Mouse (Mus musculus) fat pad, adult 2 months (tissue): ENCODE measurements around the gene Homer3.

Experiments
- DNase-seq: peaks from one replicate; pipeline ENCODE4 v3.0.0-alpha.2; 2011; ENCODE audit warnings: low read depth, low spot score; ENCODE audit errors: extremely low read depth

Homer3 gene

DNA sequence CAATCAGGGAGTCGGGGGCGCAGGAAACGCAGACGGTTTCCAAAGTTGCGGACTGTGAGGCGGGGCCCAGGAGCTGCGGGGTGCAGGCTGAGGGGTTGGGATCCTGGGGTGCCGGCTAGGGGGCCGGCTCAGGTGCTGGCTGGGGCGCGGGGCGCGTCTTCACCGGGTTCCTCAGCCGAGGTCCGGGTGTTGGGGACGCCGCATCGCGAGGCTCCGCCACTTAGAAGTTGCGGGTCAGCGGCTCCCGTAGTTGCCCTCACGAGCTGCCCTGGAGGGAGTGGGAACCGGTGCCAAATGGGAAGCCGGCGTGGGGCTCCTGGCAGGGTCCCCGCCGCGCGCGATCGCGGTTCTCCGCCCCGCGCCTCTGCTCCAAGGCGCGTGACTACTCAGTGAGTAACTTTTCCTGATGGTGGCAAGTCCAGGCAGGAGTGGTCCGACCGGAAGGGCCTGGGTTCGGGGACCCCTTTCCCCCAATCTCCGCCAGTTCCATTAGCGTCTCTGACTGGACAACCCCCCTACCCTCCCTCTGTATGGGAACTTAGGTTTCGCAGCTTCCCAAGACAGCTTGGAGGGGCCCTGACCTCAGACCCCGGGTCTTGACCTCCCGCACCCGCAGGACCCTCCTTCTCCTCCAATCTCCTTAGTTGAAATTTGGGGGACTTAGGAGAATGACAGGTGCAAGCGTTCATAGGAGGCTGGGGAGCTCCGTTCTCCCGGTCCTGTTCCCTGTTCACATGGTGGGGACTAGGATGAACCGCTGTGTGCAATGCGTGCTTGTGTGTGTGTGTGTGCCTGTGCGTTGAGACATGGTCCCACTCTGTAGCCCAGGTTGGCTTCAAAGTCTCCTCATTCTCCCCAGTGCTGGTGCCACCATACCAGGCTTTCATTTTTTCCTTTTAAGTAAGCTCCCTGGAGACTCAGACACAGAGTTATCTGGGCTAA lies 780 bp downstream of the Homer3 start:
- no peak for DNase-seq

DNA sequence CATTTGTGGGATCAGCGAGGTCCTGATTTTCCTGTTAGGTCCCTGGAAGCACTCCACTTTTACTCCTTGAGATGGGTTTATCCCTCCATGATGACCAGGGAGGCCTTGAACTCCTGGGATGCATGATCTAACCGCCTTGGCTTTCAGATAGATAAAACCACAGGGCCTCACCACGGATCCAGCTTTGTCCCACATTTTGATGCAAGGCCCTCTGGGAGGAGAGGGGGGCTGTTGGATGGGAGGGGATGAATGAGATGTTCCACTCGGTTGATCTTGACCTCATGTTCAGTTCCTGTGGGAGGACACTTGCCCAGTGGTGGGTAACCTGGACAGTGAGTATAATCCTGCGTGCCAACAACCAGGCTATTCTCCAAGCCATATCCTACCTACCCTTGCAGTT lies 1.8 kb downstream of the Homer3 start:
- DNase-seq = no peak

DNA sequence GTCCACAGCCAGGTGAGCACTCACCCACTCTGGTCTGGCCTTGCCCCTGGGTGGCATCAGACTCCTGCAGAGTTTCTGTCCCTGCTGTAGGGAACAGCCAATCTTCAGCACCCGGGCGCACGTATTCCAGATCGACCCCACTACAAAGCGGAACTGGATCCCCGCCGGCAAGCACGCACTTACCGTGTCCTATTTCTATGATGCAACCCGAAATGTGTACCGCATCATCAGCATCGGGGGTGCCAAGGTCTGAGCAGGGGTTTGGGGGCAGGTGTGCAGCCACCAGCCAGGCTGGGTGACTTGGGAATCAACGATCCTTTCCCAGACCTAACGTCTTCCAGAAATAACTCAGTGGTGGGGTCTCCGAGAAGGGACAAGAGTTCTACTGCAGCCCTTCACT lies 2.7 kb downstream of the Homer3 start:
- no peak for DNase-seq

DNA sequence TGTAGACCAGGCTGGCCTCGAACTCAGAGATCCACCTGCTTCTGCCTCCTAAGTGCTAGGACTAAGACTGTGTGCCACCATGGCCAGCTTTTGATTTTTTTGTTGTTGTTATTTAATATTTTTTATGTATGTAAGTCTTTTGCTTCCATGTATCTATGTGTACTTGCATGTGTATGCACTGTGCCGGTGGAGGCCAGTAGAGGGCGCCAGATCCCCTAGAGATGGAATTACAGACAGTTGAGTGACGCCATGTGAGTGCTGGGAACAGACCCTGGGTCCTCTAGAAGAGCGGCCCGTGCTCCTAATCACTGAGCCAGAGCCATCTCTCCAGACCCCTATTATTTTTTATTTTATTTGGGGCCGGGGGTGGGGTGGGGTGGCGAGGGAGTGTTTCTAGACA lies 4.1 kb downstream of the Homer3 start:
- DNase-seq = no peak

DNA sequence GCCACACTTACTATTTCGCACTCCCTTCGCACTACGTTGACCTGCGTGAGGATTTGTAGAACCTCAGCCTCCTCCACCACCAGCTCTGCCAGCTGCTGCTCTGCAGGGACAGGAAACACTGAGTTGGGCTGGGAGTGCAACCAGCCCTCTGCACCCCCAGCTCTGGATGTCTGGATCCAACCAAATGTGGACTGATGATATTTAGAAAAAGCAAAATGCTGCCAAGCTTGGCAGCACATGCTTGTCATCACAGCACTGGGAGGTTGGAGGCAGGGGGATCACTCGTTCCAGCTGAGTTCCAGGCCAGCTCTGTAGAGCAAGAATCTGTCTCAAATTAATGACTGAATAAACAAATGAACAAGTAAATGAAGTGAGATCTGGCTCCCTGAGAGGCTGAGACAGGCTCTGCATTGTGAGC lies 11.4 kb downstream of the Homer3 start:
- no peak for DNase-seq

DNA sequence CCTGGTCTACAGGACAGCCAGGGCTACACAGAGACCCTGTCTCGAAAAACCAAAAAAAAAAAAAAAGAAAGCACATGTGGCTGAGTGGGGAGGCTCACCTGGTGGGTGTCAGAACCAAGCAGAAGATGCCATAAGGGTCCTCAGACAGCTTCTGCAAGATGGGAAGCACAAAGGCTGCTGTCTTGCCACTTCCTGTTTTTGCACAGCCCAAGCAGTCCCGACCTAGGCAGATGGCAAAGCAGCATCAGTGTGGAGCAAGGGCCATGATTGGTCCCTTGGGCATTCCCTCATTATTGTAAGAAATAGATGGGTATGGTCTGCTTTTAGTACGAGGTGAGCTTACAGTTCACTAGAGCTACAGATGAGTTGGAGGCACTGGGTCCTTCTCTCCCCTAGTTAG lies 18.3 kb downstream of the Homer3 start:
- DNase-seq = no peak

DNA sequence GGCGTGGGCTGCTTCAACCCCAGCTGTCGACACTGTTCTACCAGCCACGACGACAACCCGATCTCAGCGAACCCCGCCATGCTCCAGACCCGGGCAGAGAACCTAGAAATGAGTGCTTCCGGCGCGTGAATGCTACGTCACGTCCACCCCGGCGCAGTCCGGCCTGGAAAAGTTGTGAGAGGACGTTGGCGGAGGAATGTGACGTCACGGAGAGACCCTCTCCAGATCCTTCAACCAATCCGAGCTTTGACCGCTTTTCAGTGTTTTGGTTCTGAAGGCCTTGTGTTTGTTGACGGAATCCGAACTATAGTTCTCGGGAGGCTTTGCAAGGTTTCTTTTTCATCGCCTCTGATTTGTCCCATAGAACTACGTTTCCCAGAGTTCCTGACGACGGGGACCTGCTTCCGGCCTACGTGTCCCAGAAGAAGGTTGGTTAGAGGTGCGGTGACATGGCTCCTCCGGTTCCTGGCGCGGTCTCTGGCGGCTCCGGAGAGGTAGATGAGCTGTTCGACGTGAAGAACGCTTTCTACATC lies 19.8 kb downstream of the Homer3 start, which contains the start of the genes Ddx49 and Cope:
Gene Ddx49 (minus strand): TSS at position 132 of the 533 bp plus-strand sequence.
Gene Cope (plus strand): TSS at position 161 of the 533 bp plus-strand sequence.
- DNase-seq = peak; percentile 30

DNA sequence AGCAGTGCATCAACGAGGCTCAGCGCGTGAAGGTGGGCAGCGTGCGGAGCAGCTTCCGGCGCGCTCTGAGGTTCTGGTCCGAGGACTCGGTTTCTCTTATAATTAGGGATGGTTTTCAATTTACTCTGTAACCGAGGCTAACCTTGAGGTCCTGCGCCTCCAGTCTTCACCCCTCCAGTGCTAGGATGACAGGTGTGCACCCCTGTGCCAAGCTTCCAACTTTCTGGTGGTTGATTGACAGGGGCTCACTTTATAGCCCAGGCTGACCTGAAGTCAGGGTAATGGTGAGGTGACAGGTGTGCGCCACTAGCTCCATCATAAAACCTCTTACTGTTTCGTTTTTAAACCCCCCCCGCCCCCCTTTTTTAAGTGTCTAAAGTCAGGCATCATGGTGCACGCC lies 20.3 kb downstream of the Homer3 start:
- no peak for DNase-seq

DNA sequence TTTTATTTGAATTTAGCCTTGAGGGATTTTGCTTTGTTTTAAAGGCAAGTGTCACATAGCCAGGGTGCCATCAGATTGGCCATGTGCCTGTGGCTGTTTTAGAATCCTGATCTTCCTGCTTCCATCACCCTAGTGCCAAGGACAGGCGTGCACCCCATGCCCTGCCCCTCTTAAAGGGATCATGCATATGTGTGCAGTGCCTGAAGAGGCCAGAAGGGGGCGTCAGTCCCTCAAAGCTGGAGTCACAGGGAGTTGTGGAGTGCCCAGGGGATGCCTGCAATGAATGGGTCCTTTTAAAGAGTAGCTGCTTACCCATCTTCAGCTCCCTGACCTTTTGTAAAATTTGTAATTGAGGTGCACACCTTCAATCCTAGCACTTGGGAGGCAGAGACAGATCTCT lies 26.7 kb downstream of the Homer3 start:
- DNase-seq = no peak

DNA sequence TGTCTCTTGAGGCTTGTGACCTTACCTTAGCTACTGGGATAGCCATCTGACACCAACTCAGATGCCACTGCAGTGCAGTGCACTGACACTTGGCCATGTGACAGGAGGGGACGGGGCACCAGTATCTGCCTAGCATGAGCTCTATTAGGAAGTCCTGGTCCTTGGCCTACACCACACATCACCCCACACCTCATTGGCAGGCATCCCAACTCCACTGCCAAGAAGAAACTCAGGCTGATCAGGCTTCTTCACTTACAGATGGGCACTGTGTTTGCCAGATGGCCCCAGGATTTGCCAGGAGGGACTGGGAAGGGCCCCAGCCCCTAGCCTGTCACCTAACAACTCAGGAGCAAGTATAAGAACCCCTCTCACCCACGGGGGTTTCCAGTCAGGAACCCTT lies 30.8 kb downstream of the Homer3 start:
- DNase-seq = no peak

DNA sequence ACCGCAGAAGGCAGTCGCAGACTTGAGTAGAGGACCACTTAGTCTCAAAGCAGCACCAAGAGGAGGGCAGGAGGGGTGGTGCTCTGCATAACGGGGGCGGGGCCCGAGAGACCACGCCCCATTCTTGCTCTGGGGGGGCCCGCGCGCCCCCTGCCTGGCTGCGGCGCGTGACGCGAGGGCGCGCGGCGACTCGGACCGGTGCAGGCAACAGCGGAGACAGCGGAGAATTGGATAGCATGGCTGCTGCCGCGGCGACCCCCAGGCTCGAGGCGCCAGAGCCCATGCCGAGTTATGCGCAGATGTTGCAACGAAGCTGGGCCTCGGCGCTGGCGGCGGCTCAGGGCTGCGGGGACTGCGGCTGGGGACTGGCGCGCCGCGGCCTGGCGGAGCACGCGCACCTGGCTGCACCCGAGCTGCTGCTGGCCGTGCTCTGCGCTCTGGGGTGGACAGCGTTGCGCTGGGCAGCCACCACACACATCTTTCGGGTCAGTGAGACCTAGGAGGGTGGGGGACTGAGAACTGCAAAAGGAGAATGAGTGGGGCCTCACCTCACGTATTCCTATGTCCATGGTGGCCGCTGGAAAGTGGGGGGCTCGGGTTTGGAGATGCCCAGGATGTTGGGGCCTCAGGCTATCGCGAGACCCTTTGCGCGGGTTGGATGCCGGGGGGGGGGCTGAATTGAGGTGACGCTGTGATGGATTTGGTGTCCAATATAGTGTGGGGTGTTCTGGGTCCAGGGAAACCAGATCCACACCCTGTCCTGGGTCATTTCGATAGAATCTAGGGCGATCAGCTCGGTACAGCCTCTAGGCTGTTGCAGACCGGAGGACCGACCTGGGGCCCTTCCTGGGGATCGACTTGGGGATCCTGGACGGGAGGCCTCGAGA lies 33.2 kb downstream of the Homer3 start, which contains the start of gene Cers1:
Gene Cers1 (plus strand): TSS at position 152 of the 887 bp plus-strand sequence.
- no peak for DNase-seq

DNA sequence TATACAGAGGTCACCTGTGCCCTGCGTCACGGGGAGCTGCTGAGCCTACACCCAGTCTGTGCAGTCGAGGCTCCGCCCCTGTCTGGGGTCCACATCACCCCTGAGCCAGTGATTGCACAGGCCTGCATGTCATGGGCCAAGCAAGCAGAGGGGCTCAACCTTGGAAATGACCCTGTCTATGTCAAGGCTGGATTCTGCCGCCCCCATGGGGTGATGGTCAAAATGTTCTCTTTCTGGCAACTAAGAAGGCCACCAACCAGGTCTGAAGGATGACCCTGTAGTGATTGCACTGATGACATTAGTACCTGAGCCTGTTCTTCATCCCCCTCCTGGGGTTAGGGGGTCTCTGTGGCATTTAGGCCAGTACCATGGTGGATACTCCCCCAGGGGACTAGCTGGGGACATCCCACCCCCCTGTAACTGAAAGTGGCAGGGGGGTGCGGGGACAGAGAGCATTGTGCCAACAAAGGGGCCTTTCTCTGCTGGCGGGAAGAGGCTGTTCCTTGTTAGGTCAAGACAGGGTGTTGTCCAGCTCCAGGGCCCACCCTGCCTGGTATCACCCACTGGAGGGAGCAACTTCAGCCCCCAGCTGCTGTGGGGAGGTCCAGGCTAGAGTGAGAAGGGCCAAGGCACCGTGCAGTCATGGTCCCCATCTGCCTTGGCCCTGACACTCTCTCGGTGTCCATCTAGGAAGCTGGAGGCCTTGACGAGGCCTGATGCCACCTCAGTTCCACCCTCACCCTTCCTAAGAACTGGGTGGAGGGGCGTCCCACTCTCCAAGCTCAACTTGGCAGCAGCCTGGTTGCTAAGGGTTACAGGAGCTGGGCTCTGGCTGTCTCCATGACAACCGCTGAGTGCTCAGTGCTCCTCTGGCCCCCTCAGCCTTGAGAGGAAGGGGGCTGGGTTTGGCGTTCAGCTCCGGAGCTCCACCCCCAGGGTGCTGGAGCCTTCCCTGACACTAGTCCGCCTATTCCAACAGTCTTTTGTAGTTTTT lies 34.2 kb downstream of the Homer3 start:
- DNase-seq = no peak

DNA sequence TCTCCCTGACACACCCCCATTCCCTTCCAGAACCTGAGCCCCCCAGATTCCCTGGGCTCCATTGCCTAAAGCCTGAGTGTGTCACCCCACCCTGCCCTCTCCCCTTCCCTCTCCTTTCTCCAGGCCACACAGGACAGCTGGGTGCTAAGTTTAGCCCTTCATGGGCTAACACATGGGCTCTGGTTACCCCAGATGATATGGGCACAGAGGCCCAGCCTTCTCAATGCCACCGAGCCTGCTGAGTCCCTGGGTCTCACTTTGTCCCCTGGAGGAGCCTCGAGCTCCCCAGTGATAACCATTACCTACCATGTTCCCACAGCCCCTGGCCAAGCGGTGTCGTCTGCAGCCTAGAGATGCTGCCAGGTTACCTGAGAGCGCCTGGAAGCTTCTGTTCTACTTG lies 35.2 kb downstream of the Homer3 start:
- DNase-seq = no peak

DNA sequence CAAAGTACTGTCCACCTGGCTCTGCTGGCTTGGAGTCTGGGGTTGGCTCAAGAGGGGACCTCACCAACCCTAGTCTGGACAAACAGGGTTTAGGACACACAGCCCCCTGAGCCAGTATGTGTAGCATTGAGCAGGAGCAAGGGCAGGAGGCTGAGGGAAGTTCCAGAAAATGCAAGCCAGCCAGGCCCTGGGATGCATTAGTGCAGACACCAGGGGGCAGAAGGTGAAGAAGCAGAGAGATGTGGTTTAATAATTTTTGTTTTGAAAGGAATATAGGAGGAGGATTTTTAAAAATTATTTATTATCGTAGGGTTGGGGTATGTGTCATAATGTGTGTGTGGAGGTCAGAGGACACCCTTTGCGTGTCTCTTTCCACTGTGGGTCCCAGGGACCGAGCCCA lies 41.1 kb downstream of the Homer3 start:
- DNase-seq = no peak

DNA sequence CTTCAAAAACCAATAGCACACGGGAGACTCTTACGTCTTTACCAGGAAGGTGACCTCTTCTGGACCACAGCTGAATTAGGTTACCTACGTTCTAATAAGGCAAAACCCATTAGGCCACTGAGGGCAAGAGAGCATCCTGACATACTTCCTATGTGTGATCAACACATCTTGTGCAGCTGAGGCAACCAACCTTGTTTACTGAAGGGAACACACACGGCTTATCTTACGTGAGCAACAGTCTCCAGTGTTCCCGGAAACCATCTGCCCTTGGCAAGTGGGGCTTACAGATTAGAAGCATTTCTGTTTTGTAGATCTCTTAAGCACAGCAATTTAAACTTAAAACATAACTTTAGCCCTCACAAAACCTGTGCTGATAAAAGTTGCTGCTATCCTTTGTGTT lies 44.9 kb downstream of the Homer3 start:
- no peak for DNase-seq

DNA sequence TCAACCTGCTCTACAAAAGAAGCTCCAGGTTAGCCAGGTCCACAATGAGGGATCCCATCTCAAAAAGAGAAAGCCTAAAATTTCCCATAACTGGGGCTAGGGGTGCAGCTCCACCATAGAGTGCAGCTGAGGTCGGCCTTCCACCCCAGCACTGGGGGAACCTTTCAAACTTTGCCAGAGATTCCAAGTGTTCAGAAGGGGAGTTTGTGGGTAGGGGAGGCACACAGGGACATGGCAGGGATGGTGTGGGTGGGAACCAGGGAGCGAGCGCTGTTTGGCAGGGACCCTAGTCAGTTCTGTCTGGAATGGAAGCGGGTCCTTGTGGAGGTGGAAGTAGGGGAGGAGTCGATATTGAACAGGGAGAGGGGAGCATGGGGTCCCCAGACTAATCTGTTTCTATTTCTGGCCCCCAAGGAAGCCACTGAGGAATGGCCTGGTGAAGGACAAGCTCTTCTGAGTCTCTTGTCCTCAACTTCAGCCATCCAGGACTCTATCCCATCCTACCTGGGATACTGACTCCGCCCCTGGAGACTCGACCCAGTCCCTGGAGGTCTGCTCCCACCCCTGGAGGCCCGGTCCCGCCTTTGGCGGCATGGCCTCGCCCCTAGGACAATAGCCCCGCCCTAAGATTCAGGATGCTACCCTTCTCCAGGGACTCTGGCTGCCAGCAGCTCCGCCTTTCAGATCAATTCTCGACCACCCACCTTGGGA lies 46.7 kb downstream of the Homer3 start, which contains the start of gene Gdf1:
Gene Gdf1 (plus strand): TSS at position 694 of the 711 bp plus-strand sequence.
- no peak for DNase-seq

DNA sequence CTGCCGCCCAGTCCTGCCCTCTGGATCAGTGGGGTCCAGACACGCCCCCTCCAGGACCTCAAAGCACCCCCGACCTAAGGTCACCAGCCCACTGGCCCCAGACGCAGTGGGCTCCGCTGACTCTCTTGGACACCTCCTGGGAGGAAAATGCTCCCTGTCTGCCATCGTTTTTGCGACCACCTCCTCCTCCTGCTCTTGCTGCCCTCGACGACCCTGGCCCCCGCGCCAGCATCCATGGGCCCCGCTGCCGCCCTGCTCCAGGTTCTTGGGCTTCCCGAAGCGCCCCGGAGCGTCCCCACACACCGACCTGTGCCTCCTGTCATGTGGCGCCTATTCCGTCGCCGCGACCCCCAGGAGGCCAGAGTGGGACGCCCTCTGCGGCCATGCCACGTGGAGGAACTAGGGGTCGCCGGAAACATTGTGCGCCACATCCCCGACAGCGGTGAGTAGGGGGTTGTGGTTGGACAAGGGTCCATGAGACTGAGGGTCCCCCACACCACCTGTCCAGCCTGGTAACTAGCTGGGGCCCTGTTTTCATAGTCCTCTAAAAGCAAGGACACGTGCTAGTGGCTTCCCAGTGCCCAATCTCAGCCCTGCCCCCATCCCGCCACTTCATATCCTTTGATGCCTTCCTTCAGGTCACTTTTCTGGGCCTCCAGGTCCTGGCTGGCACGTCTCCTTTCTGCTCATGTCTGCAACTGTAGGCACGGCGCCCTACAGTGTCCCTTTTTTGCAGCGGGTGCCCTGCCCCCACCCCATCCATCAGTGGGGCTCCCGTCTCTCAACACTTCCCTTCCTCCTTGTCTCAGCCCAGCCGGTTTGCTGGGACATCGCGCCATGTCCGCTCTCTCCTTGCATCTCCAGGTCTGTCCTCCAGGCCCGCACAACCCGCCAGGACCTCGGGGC lies 47.5 kb downstream of the Homer3 start:
- DNase-seq = no peak

DNA sequence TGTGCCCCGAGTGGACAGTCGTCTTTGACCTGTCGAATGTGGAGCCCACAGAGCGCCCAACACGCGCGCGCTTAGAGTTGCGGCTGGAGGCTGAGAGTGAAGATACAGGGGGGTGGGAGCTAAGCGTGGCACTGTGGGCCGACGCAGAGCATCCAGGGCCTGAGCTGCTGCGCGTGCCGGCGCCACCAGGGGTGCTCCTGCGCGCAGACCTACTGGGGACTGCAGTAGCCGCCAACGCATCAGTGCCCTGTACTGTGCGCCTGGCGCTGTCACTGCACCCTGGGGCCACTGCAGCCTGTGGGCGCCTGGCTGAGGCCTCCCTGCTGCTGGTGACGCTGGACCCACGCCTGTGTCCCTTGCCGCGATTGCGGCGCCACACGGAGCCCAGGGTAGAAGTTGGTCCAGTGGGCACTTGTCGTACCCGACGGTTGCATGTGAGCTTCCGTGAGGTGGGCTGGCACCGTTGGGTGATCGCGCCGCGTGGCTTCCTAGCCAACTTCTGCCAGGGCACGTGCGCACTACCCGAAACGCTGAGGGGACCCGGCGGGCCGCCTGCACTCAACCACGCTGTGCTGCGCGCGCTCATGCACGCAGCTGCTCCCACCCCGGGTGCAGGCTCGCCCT lies 48.2 kb downstream of the Homer3 start:
- no peak for DNase-seq
